Mouse (Mus musculus): ENCODE results near the gene Trio. TPM values are rescaled to one million over a fixed set of nuclear protein-coding genes. Genes with fewer than 3 reads are reported as not detected.
"Not testable (repeated sequence)": the region's sequence is repeated elsewhere in the genome, so short reads cannot be mapped to it uniquely, and the experiment has no call there.

Gene Trio
- polyA plus RNA-seq, 1 experiment from 2014 or later = 44.7 TPM

DNA sequence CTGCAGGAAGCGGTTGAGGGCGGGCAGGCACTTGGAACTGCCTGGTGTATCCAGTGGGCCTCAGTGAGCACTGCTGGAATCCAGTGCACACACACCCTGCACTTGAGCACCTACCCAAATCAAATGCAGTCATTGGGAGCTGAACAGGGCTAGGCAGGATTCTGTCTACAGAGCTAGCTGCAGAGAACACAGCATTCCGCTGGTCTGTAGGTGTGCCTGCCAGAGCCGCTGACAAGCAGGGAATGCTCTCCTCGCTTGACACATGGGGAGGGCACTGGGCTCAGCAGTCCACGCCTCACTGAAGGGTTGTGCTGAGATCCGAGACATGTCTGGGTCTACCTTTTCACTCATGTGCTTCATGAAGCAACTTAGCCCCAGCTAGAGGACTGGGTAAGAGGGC is 285.6 kb downstream of the Trio start:
- H3K36me3 ChIP-seq = peaks cover 70% of the 10 kb centered on the region
- no peak for ATAC-seq (replicated peaks)
- no peak overlapping the region for H3K4me2 ChIP-seq (replicated peaks)
- H3K27me3 ChIP-seq = no peaks in the 10 kb centered on the region
- no peak overlapping the region for H3K9ac ChIP-seq (replicated peaks)
- no peak overlapping the region for H3K27ac ChIP-seq (replicated peaks)
- H3K4me3 ChIP-seq = no peak overlapping the region
- no peaks in the 10 kb centered on the region for H3K4me1 ChIP-seq
- 92% methylated on average over 7 of the region's 7 CpGs for WGBS
- no peaks in the 10 kb centered on the region for H3K9me3 ChIP-seq

DNA sequence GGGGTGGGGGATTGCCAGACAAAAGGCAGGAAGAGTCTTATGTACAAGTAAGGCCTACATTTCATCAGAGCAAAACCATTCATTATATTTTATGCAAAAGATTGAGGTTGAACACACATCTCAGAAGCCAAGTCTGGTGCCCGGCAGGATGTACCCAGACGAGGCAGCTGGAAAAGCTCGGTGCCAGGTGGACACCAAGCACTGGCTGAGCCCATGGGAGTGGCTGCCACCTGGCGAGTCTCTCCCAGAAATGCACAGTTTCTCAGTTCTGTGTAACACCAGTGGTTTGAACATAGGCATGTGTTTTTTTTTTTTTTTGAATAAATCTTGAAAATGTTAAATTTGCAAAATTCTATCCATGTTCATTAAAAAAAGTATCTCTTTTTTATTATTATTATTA is 293.8 kb downstream of the Trio start:
- ATAC-seq (replicated peaks) = no peak
- H3K27ac ChIP-seq (replicated peaks) = no peak overlapping the region
- no peak overlapping the region for H3K9ac ChIP-seq (replicated peaks)
- no peak overlapping the region for H3K4me3 ChIP-seq
- H3K36me3 ChIP-seq = peaks cover 51% of the 10 kb centered on the region
- no peaks in the 10 kb centered on the region for H3K27me3 ChIP-seq
- no peaks in the 10 kb centered on the region for H3K4me1 ChIP-seq
- 88% methylated on average over 4 of the region's 4 CpGs for WGBS
- no peaks in the 10 kb centered on the region for H3K9me3 ChIP-seq
- H3K4me2 ChIP-seq (replicated peaks) = no peak overlapping the region

DNA sequence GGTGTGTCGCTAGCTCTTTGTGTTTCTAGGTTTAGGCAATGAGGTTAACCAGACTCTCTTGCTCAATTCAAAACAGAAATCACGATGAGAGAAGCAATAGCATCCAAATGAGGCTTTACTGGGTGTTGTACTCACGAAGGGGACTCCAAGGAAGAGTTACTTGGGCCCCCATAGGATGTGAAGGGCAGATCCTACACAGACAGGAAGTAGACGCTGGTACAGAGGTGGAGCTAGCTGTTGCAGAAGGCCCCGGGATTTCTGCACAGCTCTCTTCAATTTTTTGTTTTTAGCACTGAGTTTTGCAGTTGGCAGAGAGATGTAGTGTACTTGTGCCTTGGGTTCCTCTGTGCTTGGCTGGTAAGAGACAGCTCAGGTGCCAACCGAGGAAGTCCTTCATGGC is 299.4 kb downstream of the Trio start:
- H3K4me3 ChIP-seq = no peak overlapping the region
- no peaks in the 10 kb centered on the region for H3K27me3 ChIP-seq
- ATAC-seq (replicated peaks) = no peak
- H3K36me3 ChIP-seq = no peaks in the 10 kb centered on the region
- H3K27ac ChIP-seq (replicated peaks) = no peak overlapping the region
- H3K9me3 ChIP-seq = no peaks in the 10 kb centered on the region
- 79% methylated on average over 6 of the region's 6 CpGs for WGBS
- no peak overlapping the region for H3K4me2 ChIP-seq (replicated peaks)
- H3K9ac ChIP-seq (replicated peaks) = no peak overlapping the region
- no peaks in the 10 kb centered on the region for H3K4me1 ChIP-seq

DNA sequence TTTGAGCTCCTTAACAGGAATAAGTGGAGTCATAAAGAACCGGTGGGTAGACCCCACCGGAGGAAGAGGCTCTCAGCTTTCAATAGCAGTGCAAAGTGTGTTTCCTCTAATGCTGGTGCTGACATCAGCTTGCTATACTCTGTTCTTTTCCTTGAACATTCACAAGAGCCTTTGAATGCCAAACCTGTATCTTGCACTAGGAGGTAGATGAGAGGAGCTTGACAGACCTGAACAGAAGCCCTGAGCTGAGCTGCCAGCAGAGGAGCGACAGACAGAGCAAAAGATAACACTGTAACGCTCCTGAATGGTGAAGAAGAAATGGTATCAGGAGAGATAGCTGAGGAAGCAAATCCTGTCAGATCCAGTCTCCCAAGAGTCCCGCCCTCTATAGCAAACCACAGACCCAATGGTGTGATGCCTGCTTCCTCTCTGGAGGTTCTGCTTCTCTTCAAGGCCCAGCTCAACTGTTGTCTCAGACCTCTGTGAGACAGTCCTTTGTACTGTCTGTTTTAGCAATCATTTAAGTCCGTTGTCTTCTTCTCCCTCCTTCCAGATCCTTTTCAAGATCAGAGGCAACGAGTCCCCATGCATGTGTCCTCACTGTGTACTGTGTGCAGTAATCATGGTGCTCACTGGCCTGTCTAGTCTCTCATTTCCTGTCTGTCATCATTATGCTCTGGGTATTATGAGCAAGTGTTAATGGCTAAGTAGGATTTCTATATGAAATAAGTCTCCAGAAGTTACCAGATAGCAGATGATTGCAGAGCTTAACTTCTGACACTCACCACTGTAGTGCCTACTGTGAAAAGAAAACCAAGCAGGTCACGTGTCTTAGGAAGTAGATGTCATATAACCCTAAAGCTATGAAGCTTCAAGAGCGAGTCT is 300.6 kb downstream of the Trio start:
- Histone ChIP-seq H3K9ac (replicated peaks) (no peak overlapping the region), H3K4me3 (no peak overlapping the region), H3K27ac (replicated peaks) (no peak overlapping the region), H3K27me3 (no peaks in the 10 kb centered on the region), H3K4me2 (replicated peaks) (no peak overlapping the region), H3K36me3 (no peaks in the 10 kb centered on the region), H3K4me1 (no peaks in the 10 kb centered on the region), H3K9me3 (no peaks in the 10 kb centered on the region)
- ATAC-seq (replicated peaks) = no peak
- whole genome bisulfite sequencing = 82% methylated on average over 9 of the region's 9 CpGs

DNA sequence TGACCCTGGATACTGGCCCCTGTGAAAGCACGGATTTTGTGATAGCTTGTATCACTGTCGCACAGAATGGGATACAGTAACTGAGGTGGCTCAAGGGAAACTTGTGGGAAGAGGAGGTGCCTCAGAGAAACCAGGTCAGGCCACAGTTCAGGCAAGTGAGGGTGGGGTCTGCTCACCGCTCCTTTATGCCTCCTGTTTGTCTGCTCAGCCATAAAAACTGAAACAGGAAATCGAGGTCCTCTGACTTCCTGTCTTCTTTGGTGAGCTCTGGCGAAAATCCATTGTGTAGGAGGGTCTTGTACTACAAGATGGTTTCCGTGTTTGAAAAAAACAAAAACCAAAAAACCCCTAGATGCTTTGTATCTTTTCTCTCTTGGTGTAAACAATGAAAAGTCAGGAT is 301.4 kb downstream of the Trio start:
- H3K4me3 ChIP-seq = no peak overlapping the region

DNA sequence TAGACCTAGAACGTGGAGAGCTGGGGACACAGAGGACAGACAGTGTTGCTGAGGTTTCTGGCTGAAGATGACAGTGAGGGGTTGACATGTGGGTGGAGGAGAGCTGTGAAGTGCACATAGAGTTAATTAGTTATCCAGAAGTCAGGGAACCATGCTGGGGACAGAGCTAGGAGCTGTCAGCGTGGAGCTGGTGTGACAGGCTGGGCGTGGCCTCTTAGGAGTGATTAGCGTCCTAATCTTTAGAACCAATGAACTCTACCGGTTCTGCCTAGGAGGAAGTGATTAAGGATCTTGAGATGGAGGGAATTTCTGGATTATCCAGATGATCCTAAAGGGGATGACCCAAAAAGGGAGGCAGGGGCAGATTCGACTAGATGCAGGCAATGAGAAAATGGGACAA is 301.9 kb downstream of the Trio start:
- ATAC-seq (replicated peaks) = no peak
- WGBS = 62% methylated on average over 6 of the region's 6 CpGs
- H3K27me3 ChIP-seq = no peaks in the 10 kb centered on the region
- no peak overlapping the region for H3K4me3 ChIP-seq
- no peaks in the 10 kb centered on the region for H3K36me3 ChIP-seq
- no peaks in the 10 kb centered on the region for H3K4me1 ChIP-seq
- no peak overlapping the region for H3K9ac ChIP-seq (replicated peaks)
- H3K4me2 ChIP-seq (replicated peaks) = no peak overlapping the region
- no peaks in the 10 kb centered on the region for H3K9me3 ChIP-seq
- H3K27ac ChIP-seq (replicated peaks) = no peak overlapping the region

More for the DNA sequence above, 301.4 kb downstream of the Trio start:
- Histone ChIP-seq H3K9ac (replicated peaks) (no peak overlapping the region), H3K36me3 (no peaks in the 10 kb centered on the region), H3K4me1 (no peaks in the 10 kb centered on the region), H3K27me3 (no peaks in the 10 kb centered on the region), H3K9me3 (no peaks in the 10 kb centered on the region), H3K27ac (replicated peaks) (no peak overlapping the region), H3K4me2 (replicated peaks) (no peak overlapping the region)
- no peak for ATAC-seq (replicated peaks)
- WGBS = 82% methylated on average over 6 of the region's 6 CpGs

DNA sequence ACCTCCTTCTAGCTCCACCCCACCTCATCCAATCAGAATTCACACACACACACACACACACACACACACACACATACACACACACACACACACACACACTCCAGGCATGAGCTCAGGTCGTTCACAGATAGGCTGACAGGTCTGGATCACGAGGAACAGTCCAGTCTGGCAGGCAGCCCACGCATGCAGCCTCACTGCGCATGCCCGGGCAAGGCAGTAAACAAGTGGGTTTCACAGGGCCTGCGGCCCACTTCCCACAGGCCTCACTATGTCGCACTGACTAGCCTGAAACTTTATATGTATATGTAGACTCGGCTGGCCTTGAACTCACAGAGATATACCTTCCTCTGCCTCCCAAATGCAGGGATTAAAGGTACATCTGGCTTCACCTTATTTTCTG is 305.4 kb downstream of the Trio start:
- not testable (repeated sequence) for H3K27ac ChIP-seq (replicated peaks); H3K36me3 ChIP-seq; H3K9ac ChIP-seq (replicated peaks); H3K4me3 ChIP-seq; H3K4me1 ChIP-seq; ATAC-seq (replicated peaks); H3K9me3 ChIP-seq; H3K27me3 ChIP-seq; H3K4me2 ChIP-seq (replicated peaks)
- WGBS = 84% methylated on average over 8 of the region's 8 CpGs

DNA sequence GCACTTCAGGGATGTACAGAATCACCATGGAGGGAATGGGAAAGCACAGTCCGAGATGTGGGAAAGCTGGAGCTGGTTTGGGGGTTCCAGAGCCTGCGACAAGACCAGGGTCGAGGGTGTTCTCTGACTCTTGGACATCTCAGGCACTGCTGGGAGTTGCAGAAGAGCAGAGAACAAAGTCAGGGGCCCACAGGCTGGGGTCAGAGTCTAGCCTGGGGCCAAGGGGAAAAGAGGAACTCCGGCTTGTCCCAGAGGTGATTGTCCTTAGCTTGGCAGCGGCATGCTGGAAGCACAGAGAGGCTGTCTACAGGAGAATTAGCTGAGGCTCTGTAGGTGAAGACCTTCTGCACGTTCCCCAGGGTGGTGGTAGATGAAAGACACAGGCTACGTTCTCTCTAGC is 307.0 kb downstream of the Trio start:
- H3K9me3 ChIP-seq = no peaks in the 10 kb centered on the region
- H3K4me3 ChIP-seq = no peak overlapping the region
- no peak overlapping the region for H3K9ac ChIP-seq (replicated peaks)
- no peak overlapping the region for H3K27ac ChIP-seq (replicated peaks)
- no peaks in the 10 kb centered on the region for H3K27me3 ChIP-seq
- H3K4me2 ChIP-seq (replicated peaks) = no peak overlapping the region
- H3K36me3 ChIP-seq = no peaks in the 10 kb centered on the region
- 89% methylated on average over 7 of the region's 7 CpGs for WGBS
- H3K4me1 ChIP-seq = no peaks in the 10 kb centered on the region
- ATAC-seq (replicated peaks) = no peak

DNA sequence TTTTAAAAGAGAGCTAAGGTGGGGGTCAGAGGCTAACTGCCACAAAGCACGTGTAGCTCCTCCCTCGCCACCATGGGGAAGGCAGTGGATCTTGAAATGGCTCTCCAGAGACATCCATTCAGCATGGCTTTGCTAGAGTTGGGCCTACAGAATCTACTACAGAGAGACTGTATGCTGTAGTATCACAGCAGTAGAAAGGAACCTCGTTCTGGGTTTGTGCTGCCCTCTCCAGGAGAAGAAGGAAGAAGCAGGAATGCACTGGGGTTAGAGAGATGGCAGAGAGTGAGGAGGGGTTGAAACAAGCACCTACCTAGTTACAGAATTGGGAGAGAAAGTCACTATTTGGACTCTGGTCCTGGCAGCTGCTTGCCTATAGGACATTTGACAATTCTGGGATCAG is 310.3 kb downstream of the Trio start:
- 0 out of 2 replicates have a peak, but pooled peaks have one; percentile 23 for ATAC-seq (replicated peaks)
- WGBS = 27% methylated on average over 3 of the region's 3 CpGs
- H3K4me1 ChIP-seq = no peaks in the 10 kb centered on the region

DNA sequence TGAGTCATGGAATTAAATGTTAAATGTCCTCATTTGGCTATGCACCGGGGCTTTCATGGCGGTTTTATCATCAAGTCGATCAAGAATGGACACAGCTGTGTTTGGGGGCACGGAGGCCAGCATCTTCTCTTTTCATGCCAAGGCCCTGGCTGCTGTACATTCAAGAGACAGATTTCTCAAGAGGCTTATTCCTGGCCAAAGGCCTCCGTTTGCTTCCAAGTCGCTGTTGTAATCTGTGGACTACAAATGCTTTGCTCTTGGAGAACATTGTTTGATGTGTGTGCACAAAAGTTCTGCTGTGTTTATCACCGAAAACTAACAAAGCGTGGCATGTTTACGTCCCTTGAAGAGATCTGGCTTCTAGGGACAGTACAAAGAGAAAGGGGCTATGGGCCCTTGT is 314.9 kb downstream of the Trio start:
- Histone ChIP-seq H3K4me1 (no peaks in the 10 kb centered on the region), H3K27ac (replicated peaks) (no peak overlapping the region), H3K36me3 (no peaks in the 10 kb centered on the region), H3K4me2 (replicated peaks) (no peak overlapping the region), H3K9ac (replicated peaks) (no peak overlapping the region), H3K4me3 (no peak overlapping the region), H3K27me3 (no peaks in the 10 kb centered on the region), H3K9me3 (no peaks in the 10 kb centered on the region)
- ATAC-seq (replicated peaks) = no peak
- WGBS = 87% methylated on average over 9 of the region's 9 CpGs

More for the DNA sequence above, 310.3 kb downstream of the Trio start:
- no peak overlapping the region for H3K4me2 ChIP-seq (replicated peaks)
- H3K27me3 ChIP-seq = no peaks in the 10 kb centered on the region
- H3K4me3 ChIP-seq = no peak overlapping the region
- no peaks in the 10 kb centered on the region for H3K9me3 ChIP-seq
- no peak overlapping the region for H3K27ac ChIP-seq (replicated peaks)
- no peaks in the 10 kb centered on the region for H3K36me3 ChIP-seq
- no peak overlapping the region for H3K9ac ChIP-seq (replicated peaks)

DNA sequence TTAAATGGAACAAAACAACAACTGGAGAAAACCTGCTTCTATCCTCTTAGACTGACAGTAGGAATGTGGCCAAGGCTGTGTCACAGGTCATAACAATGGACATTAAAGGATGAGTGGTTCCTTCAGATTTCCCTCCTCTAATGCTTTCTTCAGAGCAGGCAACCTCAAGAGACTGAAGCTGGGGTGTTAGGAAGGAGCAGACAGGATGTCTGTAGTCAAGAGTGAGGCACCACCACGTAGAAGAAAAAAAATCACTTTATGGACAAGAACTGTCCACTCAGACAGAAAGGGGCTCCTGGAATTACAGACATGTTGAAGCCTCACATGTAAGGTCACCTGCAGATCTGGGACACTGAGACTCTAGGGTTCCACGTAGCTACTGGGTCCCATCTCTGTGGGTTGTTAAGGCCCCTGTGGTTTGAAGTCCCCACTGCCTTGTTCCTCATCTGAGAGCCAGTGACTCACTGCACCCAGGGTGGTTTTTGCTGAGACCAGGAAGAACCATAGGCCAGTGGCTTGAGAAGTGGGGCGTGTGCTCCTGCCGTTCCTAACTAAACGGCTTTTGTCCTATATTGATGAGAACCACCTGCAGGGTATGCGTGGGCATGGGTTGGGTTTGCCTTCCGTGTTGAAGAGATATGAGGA is 316.6 kb downstream of the Trio start:
- Histone ChIP-seq H3K36me3 (no peaks in the 10 kb centered on the region), H3K9ac (replicated peaks) (no peak overlapping the region), H3K4me1 (no peaks in the 10 kb centered on the region), H3K27me3 (no peaks in the 10 kb centered on the region), H3K4me3 (no peak overlapping the region), H3K4me2 (replicated peaks) (no peak overlapping the region), H3K9me3 (no peaks in the 10 kb centered on the region), H3K27ac (replicated peaks) (no peak overlapping the region)
- 93% methylated on average over 7 of the region's 7 CpGs for WGBS
- ATAC-seq (replicated peaks) = no peak

DNA sequence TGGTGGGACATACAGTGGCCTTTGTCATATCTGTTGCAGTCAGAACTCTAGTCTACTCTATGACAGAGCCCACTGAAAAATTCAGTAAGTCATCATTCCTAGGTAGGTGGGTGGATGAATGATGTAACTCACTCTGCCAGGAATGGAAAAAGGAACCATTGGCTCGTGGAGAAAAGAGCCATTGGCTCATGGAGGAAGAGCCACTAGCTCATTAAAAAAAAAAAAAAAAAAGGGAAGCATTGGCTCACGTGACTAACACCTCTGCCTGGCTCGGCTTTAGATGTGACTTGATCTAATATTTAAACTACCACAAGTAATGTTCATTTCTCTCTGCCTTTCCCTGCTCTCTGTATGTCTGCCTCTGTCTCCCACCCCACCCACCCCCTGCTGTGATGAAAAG is 317.1 kb downstream of the Trio start:
- ATAC-seq (replicated peaks) = no peak
- Histone ChIP-seq H3K27me3 (no peaks in the 10 kb centered on the region), H3K4me2 (replicated peaks) (no peak overlapping the region), H3K4me1 (no peaks in the 10 kb centered on the region), H3K9ac (replicated peaks) (no peak overlapping the region), H3K9me3 (no peaks in the 10 kb centered on the region), H3K36me3 (no peaks in the 10 kb centered on the region), H3K4me3 (no peak overlapping the region), H3K27ac (replicated peaks) (no peak overlapping the region)
- 61% methylated on average over 3 of the region's 3 CpGs for WGBS

Measured in forebrain, embryonic 15.5 days (tissue).